Mouse (Mus musculus) midbrain, postnatal 0 days (tissue): Measurements from ENCODE around the gene Tsx. TPM values are rescaled to one million over a fixed set of nuclear protein-coding genes. Genes with fewer than 3 reads are reported as not detected.

Experiments
- ATAC-seq: fragments of 200-750 bp; cut with Nextera tagmentation; 2 replicates; pipeline ENCODE4 v1.8.0; 2017; ENCODE audit warnings: moderate number of reproducible peaks, mild to moderate bottlenecking, moderate TSS enrichment, moderate library complexity; ENCODE audit not compliant: low FRiP score
- DNase-seq: peaks from one replicate; pipeline ENCODE4 v3.0.0-alpha.2; 2015; ENCODE audit warnings: low spot score
- H3K27ac ChIP-seq: fragments of 300-500 bp; sonication (generic); 2 replicates; pipeline ENCODE4 v1.5.1; 2014; ENCODE audit warnings: low read depth, mild to moderate bottlenecking, low read length, mixed read lengths
- H3K27me3 ChIP-seq: fragments of 300-500 bp; sonication (generic); 2 replicates; pipeline ENCODE4 v1.6.1; 2014; ENCODE audit warnings: low read length, control low read depth, mixed read lengths; ENCODE audit not compliant: insufficient read depth
- H3K36me3 ChIP-seq: fragments of 300-500 bp; sonication (generic); 2 replicates; pipeline ENCODE4 v1.6.1; 2014; ENCODE audit warnings: low read length, control low read depth, mixed read lengths; ENCODE audit not compliant: insufficient read depth
- H3K4me1 ChIP-seq: fragments of 300-500 bp; sonication (generic); 2 replicates; pipeline ENCODE4 v1.6.1; 2014; ENCODE audit warnings: mild to moderate bottlenecking, control low read depth, antibody characterized with exemption, low read length, mixed read lengths; ENCODE audit not compliant: insufficient read depth
- H3K4me2 ChIP-seq: fragments of 300-500 bp; sonication (generic); 2 replicates; pipeline ENCODE4 v1.6.1; 2014; ENCODE audit warnings: low read depth, mild to moderate bottlenecking, low read length, mixed read lengths; ENCODE audit not compliant: poor library complexity, severe bottlenecking
- H3K4me3 ChIP-seq: fragments of 300-500 bp; sonication (generic); 2 replicates; pipeline ENCODE4 v1.5.1; 2014; ENCODE audit warnings: low read depth, mild to moderate bottlenecking, low read length, moderate library complexity
- H3K9ac ChIP-seq: fragments of 300-500 bp; sonication (generic); replicated peaks from 2 replicates; pipeline ENCODE4 v1.6.1; 2014; ENCODE audit warnings: mild to moderate bottlenecking, low read length, moderate library complexity, mixed read lengths; ENCODE audit not compliant: poor library complexity, severe bottlenecking
- H3K9me3 ChIP-seq: fragments of 300-500 bp; sonication (generic); 2 replicates; pipeline ENCODE4 v1.6.1; 2016; ENCODE audit warnings: low read length, control low read depth
- CTCF ChIP-seq: IDR thresholded peaks from 2 replicates; pipeline ENCODE4 v1.5.1; 2016; ENCODE audit warnings: antibody characterized with exemption, mild to moderate bottlenecking
- WGBS: fragments of 180-500 bp; shearing (Covaris S2); extraction: QIAGEN DNeasy Blood & Tissue Kit; methylation state at CpG from one replicate; pipeline ENCODE4 v1.1.7; 2014; 5-methylcytosine and 5-hydroxymethylcytosine counted together
- polyA plus RNA-seq: library from polyadenylated mRNA; unstranded; fragments of >200 nt; fragmentation: Nextera tagmentation; extraction: Ambion mirVana; gene quantifications from 2 replicates; pipeline ENCODE4 v1.2.1, GENCODE M21; 2015
- total RNA-seq: library from RNA; depleted of rRNA; stranded (reverse); fragments of >200 nt; gene quantifications from 2 replicates; pipeline ENCODE4 v1.2.3, GENCODE M21; 2014; rRNA removed

Tsx gene
- total and polyA plus RNA-seq, 2 experiments from 2014 or later, result 0.20 TPM; not detected in 1

GRCm38 (mm10) chrX:103452815-103453214 is 38.5 kb downstream of the Tsx start:
- no peak overlapping the region for H3K9ac ChIP-seq
- H3K27me3 ChIP-seq, result peaks cover 4% of the 10 kb centered on the region; the same call in 1 of the 2 replicates
- H3K4me1 ChIP-seq, result no peaks in the 10 kb centered on the region
- H3K27ac ChIP-seq, result no peak overlapping the region
- WGBS, result 80% methylated on average over 6 of the region's 6 CpGs
- H3K36me3 ChIP-seq, result no peaks in the 10 kb centered on the region
- TF ChIP-seq CTCF, result no peak
- H3K4me2 ChIP-seq, result no peak overlapping the region
- DNase-seq (no peak), ATAC-seq (no peak)
- H3K4me3 ChIP-seq, result no peak overlapping the region
- no peaks in the 10 kb centered on the region for H3K9me3 ChIP-seq

- Histone ChIP-seq H3K27ac (no peak overlapping the region), H3K4me1 (no peaks in the 10 kb centered on the region), H3K9ac (no peak overlapping the region), H3K4me2 (no peak overlapping the region), H3K27me3 (no peaks in the 10 kb centered on the region), H3K36me3 (no peaks in the 10 kb centered on the region), H3K9me3 (no peaks in the 10 kb centered on the region), H3K4me3 (no peak overlapping the region)
- ATAC-seq (no peak), DNase-seq (no peak)
- peak; percentile 55 for TF ChIP-seq CTCF
- 65% methylated on average over 5 of the region's 5 CpGs for WGBS
Measured at GRCm38 (mm10) chrX:103460056-103460455, 45.8 kb downstream of the Tsx start.

- H3K4me2 ChIP-seq, result no peak overlapping the region
- H3K27me3 ChIP-seq, result no peaks in the 10 kb centered on the region
- 82% methylated on average over 2 of the region's 2 CpGs for WGBS
- H3K27ac ChIP-seq, result no peak overlapping the region
- H3K9ac ChIP-seq, result no peak overlapping the region
- no peaks in the 10 kb centered on the region for H3K4me1 ChIP-seq
- no peak overlapping the region for H3K4me3 ChIP-seq
- TF ChIP-seq CTCF, result peak; percentile 32
- no peak for DNase-seq
- H3K36me3 ChIP-seq, result 0 out of 2 replicates have a peak, but pooled peaks cover 3% of the 10 kb centered on the region
- no peaks in the 10 kb centered on the region for H3K9me3 ChIP-seq
- no peak for ATAC-seq
Measured at GRCm38 (mm10) chrX:103468998-103469397, 54.7 kb downstream of the Tsx start.

DNA sequence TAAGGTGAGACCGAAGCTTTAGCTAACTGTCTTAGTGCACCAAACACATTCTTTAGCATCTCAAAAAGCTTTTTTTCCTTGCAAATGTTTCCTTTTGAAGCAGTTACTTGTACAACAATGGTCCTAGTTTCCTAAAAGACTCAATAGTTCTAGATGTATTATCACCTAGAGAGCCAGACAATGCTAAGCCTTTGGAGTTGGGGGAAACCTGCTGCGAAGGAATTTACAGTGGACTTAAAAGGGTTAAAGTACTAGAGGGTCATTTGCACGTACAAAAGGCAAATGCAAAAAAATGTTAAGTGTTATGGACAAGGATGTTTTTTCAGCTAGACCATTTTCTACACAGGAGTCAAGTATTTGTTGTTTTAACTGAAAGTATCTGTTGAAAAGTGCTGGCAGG is 58.1 kb downstream of the Tsx start:
- no peak for DNase-seq
- no peaks in the 10 kb centered on the region for H3K9me3 ChIP-seq
- H3K4me2 ChIP-seq, result no peak overlapping the region
- TF ChIP-seq CTCF, result no peak
- no peak for ATAC-seq
- H3K4me3 ChIP-seq, result no peak overlapping the region
- H3K36me3 ChIP-seq, result 0 out of 2 replicates have a peak, but pooled peaks cover 3% of the 10 kb centered on the region
- H3K9ac ChIP-seq, result no peak overlapping the region
- H3K27me3 ChIP-seq, result no peaks in the 10 kb centered on the region
- H3K4me1 ChIP-seq, result no peaks in the 10 kb centered on the region
- WGBS, result 78% methylated on average over 3 of the region's 3 CpGs
- no peak overlapping the region for H3K27ac ChIP-seq

Other genes starting within 250 kb of the Tsx start
- 45.0 and 62.6 TPM in 2 replicates for gene Nap1l2, start 227.8 kb upstream of the Tsx start, total RNA-seq
- gene Nap1l2, start 227.8 kb upstream of the Tsx start, polyA plus RNA-seq, result 94.0 and 96.5 TPM in 2 replicates
- not detected in 2 replicates for gene Cdx4, start 93.1 kb upstream of the Tsx start, total RNA-seq
- not detected in 2 replicates for gene Cdx4, start 93.1 kb upstream of the Tsx start, polyA plus RNA-seq
- 9.7 and 13.7 TPM in 2 replicates for gene Chic1, start 58.0 kb upstream of the Tsx start, total RNA-seq
- 3.3 and 5.1 TPM in 2 replicates for gene Chic1, start 58.0 kb upstream of the Tsx start, polyA plus RNA-seq
- gene Gm26992, start 7.5 kb downstream of the Tsx start, total RNA-seq, result 2.0 TPM in 1 of 2 replicates, not detected in the other
- 0.63 TPM in 1 of 2 replicates, not detected in the other for gene Gm26992, start 7.5 kb downstream of the Tsx start, polyA plus RNA-seq
- not detected in 2 replicates for gene Zcchc13, start 216.1 kb downstream of the Tsx start, total RNA-seq
- gene Zcchc13, start 216.1 kb downstream of the Tsx start, polyA plus RNA-seq, result not detected in 2 replicates